Mouse (Mus musculus) myocyte (in vitro differentiated cells): ENCODE data around the gene Dnajb4. TPM values are rescaled to one million over a fixed set of nuclear protein-coding genes. Genes with fewer than 3 reads are reported as not detected.
A peak's percentile ranks its signal among the peaks of the same experiment; 100 is the strongest.
"Not testable (repeated sequence)": the region's sequence is repeated elsewhere in the genome, so short reads cannot be mapped to it uniquely, and the experiment has no call there.

Experiments
- H3K27me3 ChIP-seq: one replicate; pipeline ENCODE4 v1.6.1; 2011; ENCODE audit not compliant: control insufficient read depth, insufficient read depth, insufficient read length
- H3K36me3 ChIP-seq: one replicate; pipeline ENCODE4 v1.6.1; 2011; ENCODE audit not compliant: control insufficient read depth, insufficient read depth
- H3K4me2 ChIP-seq: one replicate; pipeline ENCODE4 v1.6.1; 2011; ENCODE audit warnings: low read depth, control low read depth
- H3K4me3 ChIP-seq: one replicate; pipeline ENCODE4 v1.5.1; 2011; ENCODE audit warnings: mild to moderate bottlenecking, control low read depth, moderate library complexity
- H3K79me2 ChIP-seq: one replicate; pipeline ENCODE4 v1.6.1; 2011; ENCODE audit not compliant: control insufficient read depth, insufficient read depth
- H3ac ChIP-seq: one replicate; pipeline ENCODE4 v1.6.1; 2011; ENCODE audit not compliant: control insufficient read depth, insufficient read length
- CEBPB ChIP-seq: IDR thresholded peaks from 2 replicates; pipeline ENCODE4 v1.6.1; 2011; ENCODE audit warnings: mild to moderate bottlenecking, moderate library complexity; ENCODE audit not compliant: poor library complexity, insufficient read depth, severe bottlenecking
- E2F4 ChIP-seq: IDR thresholded peaks from one replicate; pipeline ENCODE4 v1.6.1; 2011; ENCODE audit warnings: mild to moderate bottlenecking, control low read depth, moderate library complexity; ENCODE audit not compliant: insufficient read depth
- MAX ChIP-seq: IDR thresholded peaks from one replicate; pipeline ENCODE4 v1.6.1; 2011; ENCODE audit warnings: low read depth, mild to moderate bottlenecking, control low read depth
- MYOD1 ChIP-seq, 3 experiments: IDR thresholded peaks; one replicate each; pipeline ENCODE4 v1.6.1; 2011; ENCODE audit warnings: control low read depth in 2 of 3, low read depth in 2 of 3, mild to moderate bottlenecking in 2 of 3, moderate library complexity in 1 of 3; ENCODE audit not compliant: insufficient read length in 2 of 3, control insufficient read depth in 1 of 3
- MYOG ChIP-seq, 3 experiments: IDR thresholded peaks; one replicate each; pipeline ENCODE4 v1.6.1; 2011; ENCODE audit warnings: control low read depth in 2 of 3, low read depth in 2 of 3, mild to moderate bottlenecking in 2 of 3; ENCODE audit not compliant: insufficient read length in 2 of 3, control insufficient read depth in 1 of 3, insufficient read depth in 1 of 3
- POLR2A ChIP-seq: IDR thresholded peaks from one replicate; pipeline ENCODE4 v1.6.1; 2011; ENCODE audit warnings: low read depth, mild to moderate bottlenecking, control low read depth, moderate library complexity; ENCODE audit not compliant: insufficient read length
- POLR2AphosphoS2 ChIP-seq: IDR thresholded peaks from one replicate; pipeline ENCODE4 v1.6.1; 2011; ENCODE audit warnings: low read depth, control low read depth; ENCODE audit not compliant: insufficient read length
- REST ChIP-seq: IDR thresholded peaks from one replicate; pipeline ENCODE4 v1.6.1; 2011; ENCODE audit warnings: mild to moderate bottlenecking, control low read depth, moderate library complexity; ENCODE audit not compliant: insufficient read depth, insufficient read length
- SRF ChIP-seq: IDR thresholded peaks from one replicate; pipeline ENCODE4 v1.6.1; 2011; ENCODE audit warnings: low read depth; ENCODE audit not compliant: control insufficient read depth, insufficient read length
- TCF12 ChIP-seq: IDR thresholded peaks from one replicate; pipeline ENCODE4 v1.6.1; 2011; ENCODE audit warnings: mild to moderate bottlenecking, control low read depth; ENCODE audit not compliant: poor library complexity, insufficient read depth, severe bottlenecking
- TCF3 ChIP-seq: IDR thresholded peaks from one replicate; pipeline ENCODE4 v1.6.1; 2011; ENCODE audit warnings: low read depth, control low read depth; ENCODE audit not compliant: insufficient read length
- USF1 ChIP-seq: IDR thresholded peaks from one replicate; pipeline ENCODE4 v1.6.1; 2011; ENCODE audit warnings: low read depth, mild to moderate bottlenecking, control low read depth, moderate library complexity
- polyA plus RNA-seq: library from polyadenylated mRNA; unstranded; fragments of >200 nt; fragmentation: generic; extraction: Trizol; gene quantifications from one replicate; pipeline ENCODE4 v1.2.1, GENCODE M21; 2012; ENCODE audit warnings: missing spikeins

Dnajb4 gene
- 8.1 TPM for polyA plus RNA-seq

GRCm38 (mm10) chr3:152209967-152210634 lies at the start of gene Dnajb4, which contains the start of gene Fubp1:
Gene Dnajb4, minus strand, starts transcription at chr3:152210302.
Gene Fubp1, plus strand, starts transcription at chr3:152210422.
- Histone ChIP-seq H3ac (peak within 1 kb of the TSS; percentile 97), H3K4me2 (peak within 1 kb of the TSS; percentile 86), H3K4me3 (peak within 1 kb of the TSS; percentile 64), H3K79me2 (peaks cover 60% of the 10 kb centered on the region), H3K27me3 (no peaks in the 10 kb centered on the region), H3K36me3 (peaks cover 5% of the 10 kb centered on the region)
- TF ChIP-seq REST (peak; percentile 29), MAX (no peak), TCF3 (no peak), MYOD1 (IDR thresholded peaks at IDR 0.05; ENCODE audit: control insufficient read depth in 1 of 3, insufficient read length in 2 of 3, low read depth in 2 of 3) (peak in 1 of 3 experiments; percentile 29), POLR2AphosphoS2 (peak; percentile 93), POLR2A (peak; percentile 98)

DNA sequence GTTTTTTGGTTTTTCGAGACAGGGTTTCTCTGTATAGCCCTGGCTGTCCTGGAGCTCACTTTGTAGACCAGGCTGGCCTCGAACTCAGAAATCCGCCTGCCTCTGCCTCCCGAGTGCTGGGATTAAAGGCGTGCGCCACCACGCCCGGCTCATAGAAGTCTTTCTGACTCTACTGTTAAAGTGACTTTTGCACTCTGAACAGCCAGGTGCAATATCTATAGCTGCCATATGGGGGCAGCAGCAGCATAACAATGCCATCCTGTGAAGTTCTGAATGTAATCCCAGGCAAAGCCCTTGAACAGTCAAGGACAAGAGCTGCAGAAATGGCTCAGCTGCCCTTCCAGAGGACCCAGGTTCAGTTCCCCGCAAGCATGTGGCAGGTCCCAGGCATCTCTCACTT lies 49.3 kb upstream of the Dnajb4 start:
- not testable (repeated sequence) for H3K4me2 ChIP-seq, H3K4me3 ChIP-seq, H3K27me3 ChIP-seq, H3K36me3 ChIP-seq, H3ac ChIP-seq
- H3K79me2 ChIP-seq, result peaks cover 56% of the 10 kb centered on the region

GRCm38 (mm10) chr3:152257528-152257927 lies 47.4 kb upstream of the Dnajb4 start:
- Histone ChIP-seq H3ac (no peak overlapping the region), H3K27me3 (no peaks in the 10 kb centered on the region), H3K4me2 (no peak overlapping the region), H3K36me3 (peaks cover 14% of the 10 kb centered on the region), H3K79me2 (peaks cover 37% of the 10 kb centered on the region), H3K4me3 (no peak overlapping the region)
- TF ChIP-seq MYOD1 (IDR thresholded peaks at IDR 0.05; ENCODE audit: control insufficient read depth in 1 of 3, insufficient read length in 2 of 3, low read depth in 2 of 3) (peak in 1 of 3 experiments; percentile 19), MYOG (IDR thresholded peaks at IDR 0.05; ENCODE audit: control insufficient read depth in 1 of 3, insufficient read depth in 1 of 3, insufficient read length in 2 of 3, low read depth in 2 of 3) (peak in 1 of 3 experiments; percentile 26), MAX (no peak), POLR2A (no peak)

DNA sequence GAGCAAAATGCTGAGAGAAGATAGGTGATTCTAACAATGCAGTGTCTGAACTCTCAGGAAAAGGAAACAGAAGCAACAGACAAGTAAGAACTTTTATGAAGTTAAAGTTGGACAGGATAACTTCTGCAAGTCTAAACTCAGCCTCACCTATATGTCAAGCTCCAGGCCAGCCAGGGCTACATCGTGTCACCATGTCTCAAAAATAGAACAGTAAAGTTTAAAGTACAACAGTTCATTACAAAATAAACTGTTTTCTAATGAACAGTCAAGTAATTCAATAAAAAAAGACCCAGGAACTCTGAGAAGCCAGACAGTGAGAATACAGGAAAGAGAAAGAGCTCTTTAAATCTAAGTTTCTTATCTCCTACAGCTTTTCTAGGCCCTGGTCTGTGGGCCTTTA lies 40.4 kb upstream of the Dnajb4 start:
- TF ChIP-seq TCF3 (no peak), REST (no peak), TCF12 (no peak), MYOD1 (IDR thresholded peaks at IDR 0.05; ENCODE audit: control insufficient read depth in 1 of 3, insufficient read length in 2 of 3, low read depth in 2 of 3) (no peak), CEBPB (no peak), POLR2AphosphoS2 (no peak), POLR2A (no peak), E2F4 (no peak), MYOG (IDR thresholded peaks at IDR 0.05; ENCODE audit: control insufficient read depth in 1 of 3, insufficient read depth in 1 of 3, insufficient read length in 2 of 3, low read depth in 2 of 3) (no peak), SRF (no peak), MAX (no peak), USF1 (no peak)
- H3K36me3 ChIP-seq, result peaks cover 41% of the 10 kb centered on the region
- H3K79me2 ChIP-seq, result no peaks in the 10 kb centered on the region
- no peaks in the 10 kb centered on the region for H3K27me3 ChIP-seq
- H3K4me3 ChIP-seq, result no peak overlapping the region
- H3ac ChIP-seq, result no peak overlapping the region
- H3K4me2 ChIP-seq, result no peak overlapping the region

- H3ac ChIP-seq, result no peak overlapping the region
- H3K27me3 ChIP-seq, result no peaks in the 10 kb centered on the region
- no peak overlapping the region for H3K4me3 ChIP-seq
- no peaks in the 10 kb centered on the region for H3K79me2 ChIP-seq
- peaks cover 40% of the 10 kb centered on the region for H3K36me3 ChIP-seq
- peak; percentile 50 for TF ChIP-seq POLR2AphosphoS2
- no peak for TF ChIP-seq E2F4
- H3K4me2 ChIP-seq, result no peak overlapping the region
Measured at GRCm38 (mm10) chr3:152247708-152248107, 37.6 kb upstream of the Dnajb4 start.

DNA sequence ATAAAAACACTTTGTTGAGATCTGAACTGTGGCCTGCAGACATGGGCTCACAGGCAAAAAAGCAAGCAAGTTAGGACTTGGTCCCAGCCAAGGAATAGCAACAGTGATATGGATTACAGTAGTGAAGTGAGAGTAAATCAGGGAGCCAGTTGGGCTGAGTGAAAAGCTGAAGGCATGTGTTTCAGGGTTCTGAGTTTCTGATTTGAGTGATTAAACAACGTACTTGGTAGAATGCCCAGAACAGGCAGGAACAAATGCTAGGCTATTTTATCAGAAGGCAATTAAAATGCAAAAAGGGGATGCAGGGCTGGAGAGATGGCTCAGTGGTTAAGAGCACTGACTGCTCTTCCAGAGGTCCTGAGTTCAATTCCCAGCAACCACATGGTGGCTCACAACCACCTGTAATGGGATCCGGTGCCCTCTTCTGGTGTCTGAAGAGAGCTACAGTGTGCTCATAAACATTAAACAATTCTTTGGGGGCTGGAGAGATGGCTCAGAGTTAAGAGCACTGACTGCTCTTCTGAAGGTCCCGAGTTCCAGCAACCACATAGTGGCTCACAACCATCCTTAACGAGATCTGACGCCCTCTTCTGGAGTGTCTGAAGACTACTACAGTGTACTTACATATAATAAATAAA lies 35.3 kb upstream of the Dnajb4 start:
- Histone ChIP-seq H3ac (no peak overlapping the region), H3K4me3 (no peak overlapping the region), H3K4me2 (no peak overlapping the region), H3K27me3 (no peaks in the 10 kb centered on the region), H3K79me2 (no peaks in the 10 kb centered on the region), H3K36me3 (peaks cover 60% of the 10 kb centered on the region)
- TF ChIP-seq MYOD1 (IDR thresholded peaks at IDR 0.05; ENCODE audit: control insufficient read depth in 1 of 3, insufficient read length in 2 of 3, low read depth in 2 of 3) (no peak), USF1 (no peak), REST (no peak), POLR2AphosphoS2 (peak; percentile 31)
